Mouse (Mus musculus) adipocyte (in vitro differentiated cells): Measurements from ENCODE around the gene Sptlc2.

ENCODE experiments used
- DNase-seq: peaks from one replicate; pipeline ENCODE4 v3.0.0-alpha.2; 2016; ENCODE audit warnings: low spot score

Gene Sptlc2

GRCm38 (mm10) chr12:87394316-87394715, 6.2 kb upstream of the Sptlc2 start:
- no peak for DNase-seq

DNA sequence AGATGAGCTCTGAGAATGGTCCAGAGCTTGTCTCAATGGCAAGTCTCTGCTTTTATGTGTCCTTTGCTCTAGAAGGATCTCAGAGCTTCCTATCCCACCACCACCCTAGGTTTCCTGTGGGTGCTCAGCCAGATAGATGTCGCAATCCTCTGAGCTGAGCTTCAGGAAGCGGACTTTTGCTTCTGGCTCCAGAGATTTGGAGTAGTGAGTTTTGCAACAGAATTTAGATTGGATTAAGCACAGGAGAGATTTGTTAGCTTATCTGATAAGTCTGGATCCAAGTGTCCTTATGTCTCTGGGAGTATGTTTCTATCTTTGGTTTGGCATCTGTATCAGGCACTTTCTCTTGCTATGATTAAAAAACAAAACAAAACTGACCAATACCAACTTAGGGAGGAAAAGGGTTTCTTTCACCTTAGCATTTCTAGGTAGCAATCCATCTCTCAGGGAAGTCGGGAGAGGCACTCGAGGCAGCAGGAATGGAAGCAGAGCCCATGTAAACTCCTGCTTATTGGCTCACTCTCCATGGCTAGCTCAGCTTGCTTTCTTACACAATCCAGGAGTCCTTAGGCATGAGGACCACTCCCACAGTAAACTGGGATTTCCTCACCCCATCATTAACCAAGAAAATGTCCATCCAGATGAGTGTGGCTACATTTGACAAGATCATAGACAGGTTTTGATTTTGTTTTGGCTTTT, 5.4 kb upstream of the Sptlc2 start:
- peak; percentile 37 for DNase-seq

DNA sequence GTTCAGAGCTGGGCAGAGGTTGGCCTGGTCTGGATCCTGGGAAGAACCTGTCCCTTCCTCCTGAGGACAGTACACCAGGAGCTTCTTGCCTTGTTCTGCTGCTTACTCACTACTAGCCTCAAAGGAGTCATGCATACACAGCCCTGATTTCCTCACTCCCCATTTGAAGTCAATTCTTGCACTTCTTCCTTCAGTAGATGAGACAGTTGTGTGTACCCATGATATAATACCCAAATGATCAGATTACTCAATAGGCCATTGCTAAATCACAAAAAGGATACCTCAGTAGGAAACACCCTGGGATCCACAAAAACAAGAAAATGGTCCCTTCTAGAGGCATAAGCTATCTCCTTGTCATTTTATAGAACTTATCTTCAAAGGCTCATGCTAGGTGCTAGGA, 3.2 kb upstream of the Sptlc2 start:
- no peak for DNase-seq

DNA sequence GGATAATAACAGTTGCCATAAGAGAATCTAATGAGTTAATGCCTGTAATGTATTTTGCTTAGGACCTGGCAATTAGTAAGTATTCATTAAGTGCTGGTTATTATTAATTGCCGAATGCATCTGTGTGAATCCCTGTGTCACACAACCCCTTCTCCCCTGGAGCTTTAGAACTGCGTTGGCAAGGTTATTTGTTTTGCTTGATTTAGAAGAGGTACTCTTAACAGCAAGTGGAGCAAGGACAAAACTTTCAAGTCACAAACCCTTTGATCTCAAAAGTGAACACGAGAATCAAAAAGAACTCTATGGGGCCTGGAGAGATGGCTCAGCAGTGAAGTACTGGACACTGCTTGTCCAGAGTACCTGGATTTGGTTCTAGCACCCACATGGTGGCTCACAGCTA, 1.1 kb upstream of the Sptlc2 start:
- DNase-seq: no peak

- DNase-seq: peak; percentile 45
Observed at GRCm38 (mm10) chr12:87387171-87388121, 709 bp downstream of the Sptlc2 start.

GRCm38 (mm10) chr12:87385051-87385450, 3.1 kb downstream of the Sptlc2 start:
- DNase-seq: no peak

GRCm38 (mm10) chr12:87381380-87381682, 6.8 kb downstream of the Sptlc2 start:
- DNase-seq: no peak

GRCm38 (mm10) chr12:87380586-87381379, 7.4 kb downstream of the Sptlc2 start:
- DNase-seq: no peak

GRCm38 (mm10) chr12:87379496-87379895, 8.7 kb downstream of the Sptlc2 start:
- no peak for DNase-seq

GRCm38 (mm10) chr12:87374159-87374558, 14.0 kb downstream of the Sptlc2 start:
- DNase-seq: no peak

- DNase-seq: no peak
Observed at GRCm38 (mm10) chr12:87369319-87369718, 18.8 kb downstream of the Sptlc2 start.

GRCm38 (mm10) chr12:87368092-87368491, 20.1 kb downstream of the Sptlc2 start:
- DNase-seq: no peak

- DNase-seq: no peak
Observed at GRCm38 (mm10) chr12:87365676-87366075, 22.5 kb downstream of the Sptlc2 start.

GRCm38 (mm10) chr12:87362111-87362510, 26.0 kb downstream of the Sptlc2 start:
- DNase-seq: no peak

GRCm38 (mm10) chr12:87348029-87348428, 40.1 kb downstream of the Sptlc2 start:
- peak; percentile 81 for DNase-seq

GRCm38 (mm10) chr12:87347511-87347910, 40.6 kb downstream of the Sptlc2 start:
- DNase-seq: peak; percentile 51

- no peak for DNase-seq
Observed at GRCm38 (mm10) chr12:87343084-87343605, 45.0 kb downstream of the Sptlc2 start.

DNA sequence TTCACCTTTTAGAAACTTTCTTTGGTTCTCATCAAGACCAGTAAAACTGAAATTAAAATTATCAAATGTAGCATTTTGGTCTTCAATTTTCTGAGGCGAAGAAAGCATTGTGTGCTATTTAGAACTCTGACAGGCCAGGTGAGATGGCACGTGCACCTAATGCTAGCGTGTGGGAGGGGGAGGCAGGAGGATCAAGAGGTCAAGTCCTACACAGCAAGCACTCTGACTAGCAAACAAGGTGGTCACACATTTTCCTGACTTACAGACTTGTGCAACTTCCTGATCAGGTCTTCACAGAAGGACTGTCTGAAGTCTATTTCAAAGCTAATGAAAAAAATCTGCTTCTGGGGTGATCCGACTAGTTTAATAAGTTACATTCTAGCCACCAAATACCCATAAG, 50.1 kb downstream of the Sptlc2 start:
- DNase-seq: no peak

- DNase-seq: peak; percentile 56
Observed at GRCm38 (mm10) chr12:87334886-87335285, 53.3 kb downstream of the Sptlc2 start.

DNA sequence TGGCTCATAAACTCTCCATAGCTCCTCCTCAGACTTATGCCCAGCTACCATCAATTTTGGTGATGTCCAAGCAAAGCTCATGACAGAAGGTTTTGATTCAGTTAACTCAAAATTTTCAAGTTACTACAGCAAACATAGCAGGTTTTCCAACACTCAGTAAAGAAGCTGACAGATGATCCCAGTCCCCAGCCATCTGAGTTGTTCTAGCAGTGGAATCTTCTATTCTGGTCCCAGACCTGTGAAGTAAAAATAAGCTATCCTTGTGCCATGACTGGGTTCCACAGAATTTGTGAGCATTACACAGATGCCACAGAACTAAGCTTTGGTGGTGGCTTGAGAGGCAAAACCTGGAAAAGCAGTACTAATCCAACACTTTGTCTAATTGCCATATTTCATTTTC, 54.4 kb downstream of the Sptlc2 start:
- DNase-seq: no peak

- DNase-seq: peak; percentile 30
Observed at GRCm38 (mm10) chr12:87332511-87332910, 55.6 kb downstream of the Sptlc2 start.

DNA sequence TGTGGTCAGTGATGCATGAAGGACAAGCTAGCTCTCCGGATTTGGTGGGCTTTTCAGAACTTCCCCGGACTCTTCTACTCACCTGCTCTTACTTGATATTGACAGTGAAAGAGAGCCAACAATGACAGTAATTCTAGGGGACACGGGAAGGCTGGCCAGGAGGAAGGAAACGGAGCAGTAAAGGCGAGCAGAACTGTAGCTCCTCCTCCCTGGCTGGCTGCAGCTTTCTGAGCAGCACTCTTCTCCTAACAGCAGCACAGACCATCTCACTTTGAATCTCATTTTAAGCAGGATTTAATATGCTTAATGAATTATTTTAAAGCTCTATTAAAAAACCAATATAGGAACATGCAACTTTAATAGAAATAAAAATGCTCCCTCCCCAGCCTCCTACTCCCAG, 56.2 kb downstream of the Sptlc2 start:
- no peak for DNase-seq
